9 mouse cellular contexts compared by ENCODE assay signal in genomic region chr4:123535271-123535670, GRCm38 (mm10).
DNase-seq lines count a peak whose midpoint lies in the region; ATAC-seq and TF ChIP-seq lines count a peak whose summit lies in the region.
"Had no signal": no experiment of that assay in that cellular context is flagged by ENCODE, and none has a peak within 500 bp of the region (broad histone marks: within the 10 kb centered on the region; RNA-seq: fewer than 3 reads in every experiment).

No protein-coding gene starts in this region.

- TF ChIP-seq CTCF in heart, adult 2 months (IDR thresholded peaks at IDR 0.05): peak; percentile 94
- no peak for TF ChIP-seq CTCF in thymus, adult 2 months (IDR thresholded peaks at IDR 0.05; ENCODE audit: borderline replicate concordance, control insufficient read depth, extremely low read depth, insufficient read depth, low read length, poor library complexity)

- 10% methylated on average over 1 of the region's 1 CpGs for WGBS in heart, adult 2 months
- WGBS in limb, embryonic 15.5 days: 7% methylated on average over 1 of the region's 1 CpGs
- 30% methylated on average over 1 of the region's 1 CpGs for WGBS in neural tube, embryonic 15.5 days
- WGBS in thymus, adult 2 months: 82% methylated on average over 1 of the region's 1 CpGs

- no peak for TF ChIP-seq POLR2A in heart, adult 2 months (IDR thresholded peaks at IDR 0.05; ENCODE audit: insufficient read depth, low read depth, low read length)
- no peak for TF ChIP-seq POLR2A in thymus, adult 2 months (IDR thresholded peaks at IDR 0.05; ENCODE audit: control insufficient read depth, extremely low read depth, insufficient read depth, low read length, poor library complexity)

- TF ChIP-seq EP300 in heart, adult 2 months (IDR thresholded peaks at IDR 0.05; ENCODE audit: insufficient read depth, low read depth, low read length): 0 out of 2 replicates have a peak, but pooled peaks have one; percentile 31

- peaks cover 2% of the 10 kb centered on the region for H3K79me2 ChIP-seq in heart, adult 2 months (replicated peaks; ENCODE audit: control insufficient read depth, insufficient read depth, low read length)

- peaks cover 1% of the 10 kb centered on the region; the same call in 1 of the 2 replicates for H3K4me1 ChIP-seq in heart, adult 2 months (ENCODE audit: control insufficient read depth, insufficient read depth, low read length)
- H3K4me1 ChIP-seq in limb, embryonic 15.5 days: peaks cover 15% of the 10 kb centered on the region; the same call in 1 of the 2 replicates
- H3K4me1 ChIP-seq in neural tube, embryonic 15.5 days: peaks cover 2% of the 10 kb centered on the region; the same call in 1 of the 2 replicates
- peaks cover 2% of the 10 kb centered on the region; the same call in 1 of the 2 replicates for H3K4me1 ChIP-seq in thymus, adult 2 months (replicated peaks; ENCODE audit: control insufficient read depth, insufficient read depth, low read length)

- H3K9ac ChIP-seq in heart, adult 2 months (ENCODE audit: low read depth, low read length): no peak overlapping the region
- H3K9ac ChIP-seq in limb, embryonic 15.5 days: no peak overlapping the region
- no peak overlapping the region for H3K9ac ChIP-seq in neural tube, embryonic 15.5 days (replicated peaks)

- H3K9me3 ChIP-seq in limb, embryonic 15.5 days: no peaks in the 10 kb centered on the region
- H3K9me3 ChIP-seq in neural tube, embryonic 15.5 days (replicated peaks): no peaks in the 10 kb centered on the region

- no peak overlapping the region for H3K4me3 ChIP-seq in heart, adult 2 months
- no peak overlapping the region for H3K4me3 ChIP-seq in limb, embryonic 15.5 days
- H3K4me3 ChIP-seq in neural tube, embryonic 15.5 days (replicated peaks): no peak overlapping the region
- H3K4me3 ChIP-seq in thymus, adult 2 months (ENCODE audit: control insufficient read depth, insufficient read depth, low read length): no peak overlapping the region
- H3K4me3 ChIP-seq: erythroblast, embryonic 14.5 days had no signal

- intact Hi-C loops in heart, adult 2 months (cut with DNase I): loop anchor here (1.0 kb wide), 2 partner anchors 49 to 132 kb away; no protein-coding TSS in a partner anchor

- no peaks in the 10 kb centered on the region for H3K27me3 ChIP-seq in heart, adult 2 months (ENCODE audit: control insufficient read depth, insufficient read depth, low read length)
- H3K27me3 ChIP-seq in limb, embryonic 15.5 days: no peaks in the 10 kb centered on the region
- H3K27me3 ChIP-seq in neural tube, embryonic 15.5 days (replicated peaks): no peaks in the 10 kb centered on the region
- H3K27me3 ChIP-seq in thymus, adult 2 months (ENCODE audit: control insufficient read depth, insufficient read depth, low read length): no peaks in the 10 kb centered on the region

- peaks cover 2% of the 10 kb centered on the region; the same call in 1 of the 2 replicates for H3K36me3 ChIP-seq in heart, adult 2 months (ENCODE audit: control insufficient read depth, insufficient read depth, low read length)
- H3K36me3 ChIP-seq in limb, embryonic 15.5 days: no peaks in the 10 kb centered on the region
- H3K36me3 ChIP-seq in neural tube, embryonic 15.5 days: peaks cover 8% of the 10 kb centered on the region
- peaks cover 14% of the 10 kb centered on the region; the same call in 1 of the 2 replicates for H3K36me3 ChIP-seq in thymus, adult 2 months (ENCODE audit: control insufficient read depth, insufficient read depth, low read length)

- H3K27ac ChIP-seq in heart, adult 2 months: no peak overlapping the region
- 0 out of 2 replicates have a peak overlapping the region, but pooled peaks have one; percentile 54 for H3K27ac ChIP-seq in limb, embryonic 15.5 days
- peak overlapping the region; percentile 51; the same call in 1 of the 2 replicates for H3K27ac ChIP-seq in neural tube, embryonic 15.5 days (replicated peaks)
- no peak overlapping the region for H3K27ac ChIP-seq in thymus, adult 2 months (ENCODE audit: control insufficient read depth, insufficient read depth, low read length)

- ATAC-seq in limb, embryonic 15.5 days (ENCODE audit: insufficient number of reproducible peaks, low FRiP score, low TSS enrichment, low read depth): 0 out of 2 replicates have a peak, but pooled peaks have one; percentile 14
- no peak for ATAC-seq in neural tube, embryonic 15.5 days (ENCODE audit: low FRiP score)

- DNase-seq in B cell, adult 2 months: peak; percentile 68 to 70
- peak; percentile 59 to 87 for DNase-seq in adrenal gland, adult (ENCODE audit: inconsistent age in 2 of 2, low spot score in 1 of 2)
- DNase-seq in embryo, embryonic 11.5 days (ENCODE audit: low read depth, low spot score): peak; percentile 37
- peak; percentile 66 for DNase-seq in heart, adult 2 months
- DNase-seq in kidney, adult 9 months: peak; percentile 82
- peak; percentile 73 for DNase-seq in thymus, adult 2 months

- H3K4me2 ChIP-seq in limb, embryonic 15.5 days: no peak overlapping the region
- no peak overlapping the region for H3K4me2 ChIP-seq in neural tube, embryonic 15.5 days

Comparison
In these comparisons a context has a peak if more than half of its experiments do, and no peak if none do; other contexts are left out.
1. H3K27ac ChIP-seq: peak in limb, embryonic 15.5 days (single experiment) and neural tube, embryonic 15.5 days (single experiment); none in heart, adult 2 months (single experiment) and thymus, adult 2 months (single experiment).
2. Peak in every context shown above with its lines, with median percentiles within 50 percentile points of each other: DNase-seq.